8 mouse cellular contexts compared by ENCODE assay signal in genomic region chr13:60479862-60480730, GRCm38 (mm10).
DNase-seq lines count a peak whose midpoint lies in the region; ATAC-seq and TF ChIP-seq lines count a peak whose summit lies in the region.

No protein-coding gene starts in this region.

- H3K4me2 ChIP-seq in embryonic facial prominence, embryonic 11.5 days (ENCODE audit: low read depth, low read length), result no peak overlapping the region
- peak overlapping the region; percentile 60 for H3K4me2 ChIP-seq in intestine, postnatal 0 days (replicated peaks; ENCODE audit: low read depth)
- H3K4me2 ChIP-seq in liver, postnatal 0 days (ENCODE audit: low read depth, low read length), result peak overlapping the region; percentile 69

- intact Hi-C loops in left cerebral cortex, postnatal 36 days (cut with DNase I), result loop anchor here (1.0 to 10.0 kb wide), 4 partner anchors 123 to 335 kb away; no protein-coding TSS in a partner anchor

- H3K27me3 ChIP-seq in embryonic facial prominence, embryonic 11.5 days (ENCODE audit: control insufficient read depth, insufficient read depth, low read length), result no peaks in the 10 kb centered on the region
- H3K27me3 ChIP-seq in intestine, postnatal 0 days (replicated peaks; ENCODE audit: control insufficient read depth, insufficient read depth, low read length), result peaks cover 3% of the 10 kb centered on the region; the same call in 1 of the 2 replicates
- no peaks in the 10 kb centered on the region for H3K27me3 ChIP-seq in liver, postnatal 0 days (ENCODE audit: insufficient read depth, low read length)

- peak; percentile 8; the same call in 1 of the 2 replicates for TF ChIP-seq EP300 in liver, postnatal 0 days (IDR thresholded peaks at IDR 0.05; ENCODE audit: low read depth)

- no peak overlapping the region for H3K9ac ChIP-seq in embryonic facial prominence, embryonic 11.5 days (replicated peaks; ENCODE audit: low read length)
- H3K9ac ChIP-seq in intestine, postnatal 0 days (ENCODE audit: low read depth, low read length), result no peak overlapping the region
- H3K9ac ChIP-seq in liver, postnatal 0 days (replicated peaks), result peak overlapping the region; percentile 41; the same call in 1 of the 2 replicates

- 0 out of 2 replicates have a peak, but pooled peaks have one; percentile 15 for ATAC-seq in embryonic facial prominence, embryonic 11.5 days (replicated peaks; ENCODE audit: insufficient number of reproducible peaks, low FRiP score, low TSS enrichment, low read depth)
- peak; percentile 77 for ATAC-seq in intestine, postnatal 0 days
- peak; percentile 79 for ATAC-seq in liver, postnatal 0 days

- H3K9me3 ChIP-seq in embryonic facial prominence, embryonic 11.5 days (replicated peaks; ENCODE audit: control insufficient read depth, low read length), result no peaks in the 10 kb centered on the region
- H3K9me3 ChIP-seq in intestine, postnatal 0 days (ENCODE audit: control insufficient read depth), result no peaks in the 10 kb centered on the region
- no peaks in the 10 kb centered on the region for H3K9me3 ChIP-seq in liver, postnatal 0 days (ENCODE audit: low read length)

- no peak for TF ChIP-seq CTCF in intestine, postnatal 0 days (IDR thresholded peaks at IDR 0.05; ENCODE audit: low read depth)
- TF ChIP-seq CTCF in liver, postnatal 0 days (IDR thresholded peaks at IDR 0.05; ENCODE audit: low read depth), result no peak

- 9% methylated on average over 13 of the region's 13 CpGs for WGBS in embryonic facial prominence, embryonic 11.5 days
- WGBS in intestine, postnatal 0 days, result 4% methylated on average over 13 of the region's 13 CpGs
- 6% methylated on average over 13 of the region's 13 CpGs for WGBS in liver, postnatal 0 days (ENCODE audit: insufficient replicate concordance)

- peaks cover 4% of the 10 kb centered on the region; the same call in 1 of the 2 replicates for H3K4me1 ChIP-seq in embryonic facial prominence, embryonic 11.5 days (ENCODE audit: control insufficient read depth, insufficient read depth, low read length)
- H3K4me1 ChIP-seq in intestine, postnatal 0 days (replicated peaks; ENCODE audit: control insufficient read depth, insufficient read depth, low read length), result no peaks in the 10 kb centered on the region; the same call in 1 of the 2 replicates
- peaks cover 11% of the 10 kb centered on the region for H3K4me1 ChIP-seq in liver, postnatal 0 days (ENCODE audit: insufficient read depth)

- DNase-seq in NIH3T3 (ENCODE audit: low read depth), result peak; percentile 36
- DNase-seq in embryonic facial prominence, embryonic 11.5 days (ENCODE audit: low spot score), result peak; percentile 74
- peak; percentile 56 for DNase-seq in liver, postnatal 0 days
- DNase-seq in left cerebral cortex, postnatal 36 days (ENCODE audit: low spot score in 2 of 2), result no peak
- DNase-seq in gastrocnemius, adult 18-20 months (ENCODE audit: low spot score), result no peak
- DNase-seq in layer of hippocampus, adult 9-11 months, result no peak
- no peak for DNase-seq in left cerebral cortex, adult 9 months (ENCODE audit: low spot score in 2 of 2)

- H3K4me3 ChIP-seq in embryonic facial prominence, embryonic 11.5 days (ENCODE audit: low read depth, low read length), result no peak overlapping the region
- peak overlapping the region; percentile 19 for H3K4me3 ChIP-seq in intestine, postnatal 0 days (ENCODE audit: low read depth, low read length)
- peak overlapping the region; percentile 40 for H3K4me3 ChIP-seq in liver, postnatal 0 days (ENCODE audit: low read depth, low read length)

- no peak overlapping the region for H3K27ac ChIP-seq in embryonic facial prominence, embryonic 11.5 days (replicated peaks; ENCODE audit: low read depth, low read length)
- no peak overlapping the region for H3K27ac ChIP-seq in intestine, postnatal 0 days (ENCODE audit: low read depth, low read length)
- peak overlapping the region; percentile 69 for H3K27ac ChIP-seq in liver, postnatal 0 days (ENCODE audit: low read depth)

- no peaks in the 10 kb centered on the region for H3K36me3 ChIP-seq in embryonic facial prominence, embryonic 11.5 days (replicated peaks; ENCODE audit: control insufficient read depth, insufficient read depth, low read depth, low read length)
- H3K36me3 ChIP-seq in intestine, postnatal 0 days (ENCODE audit: control insufficient read depth, insufficient read depth), result no peaks in the 10 kb centered on the region
- no peaks in the 10 kb centered on the region for H3K36me3 ChIP-seq in liver, postnatal 0 days (replicated peaks; ENCODE audit: insufficient read depth, low read length)

Comparison
In these comparisons a context has a peak if more than half of its experiments do, and no peak if none do; other contexts are left out.
1. DNase-seq: peak in NIH3T3 (single experiment), embryonic facial prominence, embryonic 11.5 days (single experiment) and liver, postnatal 0 days (single experiment); none in left cerebral cortex, postnatal 36 days (0 of 2), gastrocnemius, adult 18-20 months (single experiment), layer of hippocampus, adult 9-11 months (single experiment) and left cerebral cortex, adult 9 months (0 of 2).
2. ATAC-seq: peak in every context shown above with its lines; median percentile 79 in liver, postnatal 0 days; 77 in intestine, postnatal 0 days; 15 in embryonic facial prominence, embryonic 11.5 days.